Mouse (Mus musculus) testis, adult 2 months (tissue): ENCODE data around the gene Ptrh1. TPM values are rescaled to one million over a fixed set of nuclear protein-coding genes. Genes with fewer than 3 reads are reported as not detected.

Source experiments
- H3K27ac ChIP-seq: fragments of 200-500 bp; 2 replicates; pipeline ENCODE4 v1.5.1; 2012; ENCODE audit warnings: low read depth, low read length; ENCODE audit not compliant: control insufficient read depth, insufficient read depth
- H3K27me3 ChIP-seq: fragments of 200-500 bp; 2 replicates; pipeline ENCODE4 v1.6.1; 2012; ENCODE audit warnings: mild to moderate bottlenecking, low read length, moderate library complexity; ENCODE audit not compliant: control insufficient read depth, insufficient read depth
- H3K36me3 ChIP-seq: fragments of 200-500 bp; 2 replicates; pipeline ENCODE4 v1.6.1; 2012; ENCODE audit warnings: mild to moderate bottlenecking, low read length; ENCODE audit not compliant: control insufficient read depth, insufficient read depth
- H3K4me1 ChIP-seq: fragments of 200-500 bp; 2 replicates; pipeline ENCODE4 v1.6.1; 2012; ENCODE audit warnings: low read length; ENCODE audit not compliant: control insufficient read depth, insufficient read depth
- H3K4me3 ChIP-seq: fragments of 200-500 bp; 2 replicates; pipeline ENCODE4 v1.5.1; 2012; ENCODE audit warnings: low read depth, mild to moderate bottlenecking, low read length, moderate library complexity, mixed read lengths; ENCODE audit not compliant: control insufficient read depth
- CTCF ChIP-seq: fragments of 200-500 bp; IDR thresholded peaks from 2 replicates; pipeline ENCODE4 v1.5.1; 2012; ENCODE audit warnings: low read depth, mild to moderate bottlenecking, inconsistent platforms, low read length, moderate library complexity; ENCODE audit not compliant: control insufficient read depth, insufficient read depth, insufficient replicate concordance
- POLR2A ChIP-seq: fragments of 200-500 bp; IDR thresholded peaks from 2 replicates; pipeline ENCODE4 v1.6.1; 2012; ENCODE audit warnings: low read depth, mild to moderate bottlenecking, inconsistent platforms, low read length, moderate library complexity; ENCODE audit not compliant: control insufficient read depth
- polyA plus RNA-seq: library from polyadenylated mRNA; depleted of rRNA; stranded (reverse); fragments of >200 nt; gene quantifications from 2 replicates; pipeline ENCODE4 v1.2.3, GENCODE M21; 2012; rRNA removed

Gene Ptrh1
- polyA plus RNA-seq, 1 experiment: 24.7 TPM

- no peak for TF ChIP-seq POLR2A
- TF ChIP-seq CTCF: no peak
- no peaks in the 10 kb centered on the region for H3K4me1 ChIP-seq
- H3K27me3 ChIP-seq: no peaks in the 10 kb centered on the region
- no peak overlapping the region for H3K4me3 ChIP-seq
- H3K27ac ChIP-seq: no peak overlapping the region
- H3K36me3 ChIP-seq: peaks cover 2% of the 10 kb centered on the region
Measured at GRCm38 (mm10) chr2:32821041-32821802, 45.6 kb downstream of the Ptrh1 start.

GRCm38 (mm10) chr2:32822643-32823042 is 47.1 kb downstream of the Ptrh1 start:
- Histone ChIP-seq H3K36me3 (peaks cover 2% of the 10 kb centered on the region), H3K27me3 (no peaks in the 10 kb centered on the region), H3K27ac (no peak overlapping the region), H3K4me3 (no peak overlapping the region), H3K4me1 (peaks cover 2% of the 10 kb centered on the region; the same call in 1 of the 2 replicates)
- TF ChIP-seq POLR2A (no peak), CTCF (no peak)

GRCm38 (mm10) chr2:32823153-32823552 is 47.6 kb downstream of the Ptrh1 start:
- H3K36me3 ChIP-seq: no peaks in the 10 kb centered on the region; the same call in 1 of the 2 replicates
- peaks cover 2% of the 10 kb centered on the region; the same call in 1 of the 2 replicates for H3K4me1 ChIP-seq
- no peaks in the 10 kb centered on the region for H3K27me3 ChIP-seq
- TF ChIP-seq POLR2A (no peak), CTCF (no peak)
- H3K4me3 ChIP-seq: no peak overlapping the region
- no peak overlapping the region for H3K27ac ChIP-seq

GRCm38 (mm10) chr2:32823579-32824154 is 48.1 kb downstream of the Ptrh1 start:
- H3K4me1 ChIP-seq: peaks cover 2% of the 10 kb centered on the region; the same call in 1 of the 2 replicates
- TF ChIP-seq POLR2A (no peak), CTCF (no peak)
- H3K4me3 ChIP-seq: no peak overlapping the region
- H3K27ac ChIP-seq: no peak overlapping the region
- no peaks in the 10 kb centered on the region for H3K27me3 ChIP-seq
- no peaks in the 10 kb centered on the region; the same call in 1 of the 2 replicates for H3K36me3 ChIP-seq

- Histone ChIP-seq H3K4me1 (peaks cover 3% of the 10 kb centered on the region; the same call in 1 of the 2 replicates), H3K27me3 (no peaks in the 10 kb centered on the region), H3K36me3 (no peaks in the 10 kb centered on the region; the same call in 1 of the 2 replicates), H3K27ac (no peak overlapping the region), H3K4me3 (no peak overlapping the region)
- TF ChIP-seq CTCF (no peak), POLR2A (no peak)
Measured at GRCm38 (mm10) chr2:32824181-32824580, 48.6 kb downstream of the Ptrh1 start.

GRCm38 (mm10) chr2:32824778-32825177 is 49.2 kb downstream of the Ptrh1 start:
- no peaks in the 10 kb centered on the region for H3K36me3 ChIP-seq
- H3K4me3 ChIP-seq: no peak overlapping the region
- peaks cover 3% of the 10 kb centered on the region; the same call in 1 of the 2 replicates for H3K4me1 ChIP-seq
- TF ChIP-seq CTCF: no peak
- no peak for TF ChIP-seq POLR2A
- H3K27me3 ChIP-seq: no peaks in the 10 kb centered on the region
- no peak overlapping the region for H3K27ac ChIP-seq

- Histone ChIP-seq H3K27me3 (no peaks in the 10 kb centered on the region), H3K27ac (no peak overlapping the region), H3K4me1 (peaks cover 3% of the 10 kb centered on the region; the same call in 1 of the 2 replicates), H3K4me3 (no peak overlapping the region), H3K36me3 (no peaks in the 10 kb centered on the region)
- TF ChIP-seq CTCF (no peak), POLR2A (no peak)
Measured at GRCm38 (mm10) chr2:32825796-32826195, 50.2 kb downstream of the Ptrh1 start.

Other genes starting within 250 kb of the Ptrh1 start
- gene Fam102a, start 240.5 kb upstream of the Ptrh1 start, polyA plus RNA-seq: 15.4 and 17.6 TPM in 2 replicates
- 100 and 110 TPM in 2 replicates for gene Dpm2, start 204.9 kb upstream of the Ptrh1 start, polyA plus RNA-seq
- 39.7 and 47.8 TPM in 2 replicates for gene Pip5kl1, start 201.0 kb upstream of the Ptrh1 start, polyA plus RNA-seq
- gene 9430097D07Rik, start 200.1 kb upstream of the Ptrh1 start, polyA plus RNA-seq: 2.2 and 2.3 TPM in 2 replicates
- gene St6galnac4, start 188.7 kb upstream of the Ptrh1 start, polyA plus RNA-seq: 1.4 and 1.6 TPM in 2 replicates
- gene St6galnac6, start 176.1 kb upstream of the Ptrh1 start, polyA plus RNA-seq: 17.6 and 24.7 TPM in 2 replicates
- gene Ak1, start 154.0 kb upstream of the Ptrh1 start, polyA plus RNA-seq: 172 and 177 TPM in 2 replicates
- gene Eng, start 129.2 kb upstream of the Ptrh1 start, polyA plus RNA-seq: 6.5 and 7.9 TPM in 2 replicates
- 39.4 and 45.3 TPM in 2 replicates for gene Fpgs, start 71.6 kb upstream of the Ptrh1 start, polyA plus RNA-seq
- gene Cdk9, start 62.7 kb upstream of the Ptrh1 start, polyA plus RNA-seq: 105 and 121 TPM in 2 replicates
- 1.9 and 2.3 TPM in 2 replicates for gene Sh2d3c, start 54.7 kb upstream of the Ptrh1 start, polyA plus RNA-seq
- gene 6330409D20Rik, start 34.8 kb upstream of the Ptrh1 start, polyA plus RNA-seq: 0.10 and 0.16 TPM in 2 replicates
- 17.9 and 18.3 TPM in 2 replicates for gene Tor2a, start 18.6 kb upstream of the Ptrh1 start, polyA plus RNA-seq
- 132 and 146 TPM in 2 replicates for gene Ttc16, start 153 bp upstream of the Ptrh1 start, polyA plus RNA-seq
- 51.6 and 54.7 TPM in 2 replicates for gene Cfap157, start 8.6 kb downstream of the Ptrh1 start, polyA plus RNA-seq
- 12.9 and 15.2 TPM in 2 replicates for gene Stxbp1, start 71.5 kb downstream of the Ptrh1 start, polyA plus RNA-seq
- gene Fam129b, start 100.3 kb downstream of the Ptrh1 start, polyA plus RNA-seq: 2.0 and 3.1 TPM in 2 replicates
- 151 and 167 TPM in 2 replicates for gene Rpl12, start 185.8 kb downstream of the Ptrh1 start, polyA plus RNA-seq
- gene Lrsam1, start 185.8 kb downstream of the Ptrh1 start, polyA plus RNA-seq: 4.6 and 5.3 TPM in 2 replicates
- 50.8 and 62.8 TPM in 2 replicates for gene Slc2a8, start 206.3 kb downstream of the Ptrh1 start, polyA plus RNA-seq